8 mouse cellular contexts compared by ENCODE assay signal in genomic region chr7:102211071-102211470, GRCm38 (mm10). TPM values are rescaled to one million over a fixed set of nuclear protein-coding genes. Genes with fewer than 3 reads are reported as not detected.
DNase-seq lines count a peak whose midpoint lies in the region; ATAC-seq and TF ChIP-seq lines count a peak whose summit lies in the region.

No protein-coding gene starts in this region.

- TF ChIP-seq CTCF in ES-Bruce4 (IDR thresholded peaks at IDR 0.05; ENCODE audit: low read depth, low read length) = no peak
- 0 out of 2 replicates have a peak, but pooled peaks have one; percentile 30 for TF ChIP-seq CTCF in forebrain, postnatal 0 days (IDR thresholded peaks at IDR 0.05; ENCODE audit: low read depth)

- no peak for ATAC-seq in forebrain, postnatal 0 days
- ATAC-seq in activated CD4-positive, CD25-positive, alpha-beta regulatory T cell, adult 4 months = no peak

- WGBS in heart, embryonic 10.5 days = 66% methylated on average over 3 of the region's 3 CpGs
- 70% methylated on average over 3 of the region's 3 CpGs for WGBS in forebrain, postnatal 0 days
- WGBS in macrophage (ENCODE audit: missing documents) = 68% methylated on average over 3 of the region's 3 CpGs

- peaks cover 36% of the 10 kb centered on the region for H3K79me2 ChIP-seq in macrophage (ENCODE audit: inconsistent target)

- H3K27me3 ChIP-seq in heart, embryonic 10.5 days (ENCODE audit: insufficient read depth, poor library complexity, severe bottlenecking) = no peaks in the 10 kb centered on the region
- no peaks in the 10 kb centered on the region for H3K27me3 ChIP-seq in ES-Bruce4 (ENCODE audit: control insufficient read depth, insufficient read depth, low read length, poor library complexity, severe bottlenecking)
- H3K27me3 ChIP-seq in forebrain, postnatal 0 days (ENCODE audit: insufficient read depth, low read length) = no peaks in the 10 kb centered on the region

- peaks cover 8% of the 10 kb centered on the region for H3K4me1 ChIP-seq in heart, embryonic 10.5 days
- no peaks in the 10 kb centered on the region for H3K4me1 ChIP-seq in ES-Bruce4 (ENCODE audit: control insufficient read depth, insufficient read depth, low read length)
- no peaks in the 10 kb centered on the region for H3K4me1 ChIP-seq in forebrain, postnatal 0 days (ENCODE audit: insufficient read depth)

- TF ChIP-seq EP300 in ES-Bruce4 (IDR thresholded peaks at IDR 0.05; ENCODE audit: insufficient read depth, low read depth, low read length) = no peak

- TF ChIP-seq POLR2A in ES-Bruce4 (IDR thresholded peaks at IDR 0.05; ENCODE audit: insufficient read depth, low read length) = no peak

- DNase-seq in heart, embryonic 10.5 days (ENCODE audit: low spot score) = no peak
- DNase-seq in heart, postnatal 36 days = no peak
- DNase-seq in forebrain, postnatal 0 days = peak; percentile 1
- DNase-seq in layer of hippocampus, adult 9-10 months (ENCODE audit: low spot score) = no peak
- DNase-seq in kidney, adult 18-20 months = no peak

- no peaks in the 10 kb centered on the region for H3K36me3 ChIP-seq in heart, embryonic 10.5 days
- peaks cover 6% of the 10 kb centered on the region; the same call in 1 of the 2 replicates for H3K36me3 ChIP-seq in ES-Bruce4 (ENCODE audit: control insufficient read depth, insufficient read depth, low read length, poor library complexity, severe bottlenecking)
- no peaks in the 10 kb centered on the region for H3K36me3 ChIP-seq in forebrain, postnatal 0 days (ENCODE audit: insufficient read depth)
- H3K36me3 ChIP-seq in macrophage (ENCODE audit: inconsistent target) = no peaks in the 10 kb centered on the region

- intact Hi-C loops in heart, postnatal 36 days (cut with DNase I) = no loop called here

- H3K9me3 ChIP-seq in heart, embryonic 10.5 days = no peaks in the 10 kb centered on the region
- no peaks in the 10 kb centered on the region for H3K9me3 ChIP-seq in ES-Bruce4 (replicated peaks; ENCODE audit: control insufficient read depth, insufficient read depth, low read length, poor library complexity, severe bottlenecking)
- no peaks in the 10 kb centered on the region for H3K9me3 ChIP-seq in forebrain, postnatal 0 days (ENCODE audit: low read length)

- peak overlapping the region; percentile 57 for H3K4me2 ChIP-seq in forebrain, postnatal 0 days (ENCODE audit: low read depth)

- H3K9ac ChIP-seq in ES-Bruce4 (ENCODE audit: low read depth, poor library complexity, severe bottlenecking) = peak overlapping the region; percentile 63
- no peak overlapping the region; the same call in 1 of the 2 replicates for H3K9ac ChIP-seq in forebrain, postnatal 0 days

- H3K27ac ChIP-seq in heart, embryonic 10.5 days = peak overlapping the region; percentile 98
- peak overlapping the region; percentile 90 for H3K27ac ChIP-seq in ES-Bruce4 (ENCODE audit: insufficient read depth, low read length)
- peak overlapping the region; percentile 89 for H3K27ac ChIP-seq in forebrain, postnatal 0 days (ENCODE audit: low read depth, low read length)
- H3K27ac ChIP-seq in macrophage = peak overlapping the region; percentile 55

- H3K4me3 ChIP-seq in heart, embryonic 10.5 days = peak overlapping the region; percentile 79
- H3K4me3 ChIP-seq in ES-Bruce4 (ENCODE audit: low read depth, low read length) = peak overlapping the region; percentile 88; the same call in 1 of the 2 replicates
- H3K4me3 ChIP-seq in forebrain, postnatal 0 days (ENCODE audit: low read depth, low read length) = peak overlapping the region; percentile 81
- H3K4me3 ChIP-seq in macrophage (ENCODE audit: inconsistent target) = peak overlapping the region; percentile 58

RNA-seq across cellular contexts. Expression of gene Pgap2, which starts 1.1 kb away (rescaled TPM):
- 49.0 and 54.0 TPM in 2 replicates for polyA plus RNA-seq in heart, embryonic 10.5 days (2016; fragmentation: Nextera tagmentation; extraction: Ambion mirVana)
- total RNA-seq in heart, postnatal 36 days (2021) = 10 to 100 TPM; 67.3 to 73.6 TPM
- polyA plus RNA-seq in ES-Bruce4 (2011; ENCODE audit: insufficient read depth, insufficient read length, low read depth, missing spikeins) = 48.9 and 55.0 TPM in 2 replicates
- total RNA-seq in forebrain, postnatal 0 days (2014; rRNA removed) = 35.9 and 38.2 TPM in 2 replicates
- 41.8 and 50.8 TPM in 2 replicates for polyA plus RNA-seq in forebrain, postnatal 0 days (2015; fragmentation: Nextera tagmentation; extraction: Ambion mirVana)
- total RNA-seq in macrophage (2018; cell fraction: chromatin; rRNA removed) = 100 to 1,000 TPM in 12 of 26 experiments, 10 to 100 TPM in 14; 35.0 to 252 (median 88.7) TPM
- total RNA-seq in macrophage (2018; cell fraction: cytosol; rRNA removed) = 100 to 1,000 TPM in 13 of 26 experiments, 10 to 100 TPM in 13; 48.3 to 295 (median 135) TPM
- total RNA-seq in macrophage (2018; cell fraction: nucleus; rRNA removed) = 100 to 1,000 TPM in 15 of 26 experiments, 10 to 100 TPM in 11; 32.0 to 256 (median 136) TPM
- polyA plus RNA-seq in macrophage (2018) = 35.9 to 98.6 TPM (median 72.6 TPM) in 3 replicates
- 10 to 100 TPM; 47.6 to 62.3 TPM for polyA plus RNA-seq in activated CD4-positive, CD25-positive, alpha-beta regulatory T cell, adult 4 months (2017; shearing (Covaris generic))

RNA-seq across cellular contexts. Expression of gene Nup98, which starts 1.1 kb away (rescaled TPM):
- polyA plus RNA-seq in heart, embryonic 10.5 days (2016; fragmentation: Nextera tagmentation; extraction: Ambion mirVana) = 36.6 and 36.7 TPM in 2 replicates
- total RNA-seq in heart, postnatal 36 days (2021) = 10 to 100 TPM; 31.0 to 31.8 TPM
- polyA plus RNA-seq in ES-Bruce4 (2011; ENCODE audit: insufficient read depth, insufficient read length, low read depth, missing spikeins) (118 and 119 TPM in 2 replicates), macrophage (2018) (30.0 to 31.7 TPM (median 30.9 TPM) in 3 replicates)
- 30.7 and 40.9 TPM in 2 replicates for total RNA-seq in forebrain, postnatal 0 days (2014; rRNA removed)
- polyA plus RNA-seq in forebrain, postnatal 0 days (2015; fragmentation: Nextera tagmentation; extraction: Ambion mirVana) = 6.2 and 9.5 TPM in 2 replicates
- 100 to 1,000 TPM; 148 to 312 (median 209) TPM for total RNA-seq in macrophage (2018; cell fraction: chromatin; rRNA removed)
- total RNA-seq in macrophage (2018; cell fraction: cytosol; rRNA removed) = 10 to 100 TPM; 50.5 to 76.2 (median 61.5) TPM
- total RNA-seq in macrophage (2018; cell fraction: nucleus; rRNA removed) = 100 to 1,000 TPM; 104 to 290 (median 140) TPM
- 10 to 100 TPM; 33.8 to 33.9 TPM for polyA plus RNA-seq in activated CD4-positive, CD25-positive, alpha-beta regulatory T cell, adult 4 months (2017; shearing (Covaris generic))

RNA-seq across cellular contexts. Expression of gene Rhog, which starts 44.8 kb away (rescaled TPM):
- polyA plus RNA-seq in heart, embryonic 10.5 days (2016; fragmentation: Nextera tagmentation; extraction: Ambion mirVana) = 42.8 and 48.9 TPM in 2 replicates
- 10 to 100 TPM; 24.7 to 35.3 TPM for total RNA-seq in heart, postnatal 36 days (2021)
- polyA plus RNA-seq in ES-Bruce4 (2011; ENCODE audit: insufficient read depth, insufficient read length, low read depth, missing spikeins) = 20.0 and 20.4 TPM in 2 replicates
- total RNA-seq in forebrain, postnatal 0 days (2014; rRNA removed) = 5.7 and 7.0 TPM in 2 replicates
- 14.4 and 15.5 TPM in 2 replicates for polyA plus RNA-seq in forebrain, postnatal 0 days (2015; fragmentation: Nextera tagmentation; extraction: Ambion mirVana)
- 10 to 100 TPM; 25.0 to 98.8 (median 68.0) TPM for total RNA-seq in macrophage (2018; cell fraction: chromatin; rRNA removed)
- 100 to 1,000 TPM; 340 to 655 (median 502) TPM for total RNA-seq in macrophage (2018; cell fraction: cytosol; rRNA removed)
- total RNA-seq in macrophage (2018; cell fraction: nucleus; rRNA removed) = 100 to 1,000 TPM; 107 to 292 (median 177) TPM
- polyA plus RNA-seq in macrophage (2018) = 307 to 396 TPM (median 393 TPM) in 3 replicates
- 100 to 1,000 TPM; 179 to 195 TPM for polyA plus RNA-seq in activated CD4-positive, CD25-positive, alpha-beta regulatory T cell, adult 4 months (2017; shearing (Covaris generic))

RNA-seq across cellular contexts. Expression of gene Stim1, which starts 56.5 kb away (rescaled TPM):
- polyA plus RNA-seq in heart, embryonic 10.5 days (2016; fragmentation: Nextera tagmentation; extraction: Ambion mirVana) = 15.1 and 16.6 TPM in 2 replicates
- total RNA-seq in heart, postnatal 36 days (2021) = 10 to 100 TPM; 21.8 to 29.7 TPM
- 26.0 and 28.9 TPM in 2 replicates for polyA plus RNA-seq in ES-Bruce4 (2011; ENCODE audit: insufficient read depth, insufficient read length, low read depth, missing spikeins)
- 21.2 and 30.5 TPM in 2 replicates for total RNA-seq in forebrain, postnatal 0 days (2014; rRNA removed)
- 12.1 and 15.5 TPM in 2 replicates for polyA plus RNA-seq in forebrain, postnatal 0 days (2015; fragmentation: Nextera tagmentation; extraction: Ambion mirVana)
- total RNA-seq in macrophage (2018; cell fraction: chromatin; rRNA removed) = 10 to 100 TPM; 16.3 to 80.2 (median 56.7) TPM
- total RNA-seq in macrophage (2018; cell fraction: cytosol; rRNA removed) = 10 to 100 TPM; 27.4 to 46.5 (median 37.8) TPM
- total RNA-seq in macrophage (2018; cell fraction: nucleus; rRNA removed) = 10 to 100 TPM; 29.1 to 75.2 (median 49.1) TPM
- polyA plus RNA-seq in macrophage (2018) = 32.9 to 38.1 TPM (median 35.0 TPM) in 3 replicates
- polyA plus RNA-seq in activated CD4-positive, CD25-positive, alpha-beta regulatory T cell, adult 4 months (2017; shearing (Covaris generic)) = 10 to 100 TPM; 39.4 to 46.8 TPM
